Mouse (Mus musculus) brain, embryonic 14.5 days (tissue): ENCODE measurements around the gene Emp2. TPM values are rescaled to one million over a fixed set of nuclear protein-coding genes. Genes with fewer than 3 reads are reported as not detected.
"Not testable (repeated sequence)": the region's sequence is repeated elsewhere in the genome, so short reads cannot be mapped to it uniquely, and the experiment has no call there.

Experiments used
- DNase-seq: peaks from one replicate; pipeline ENCODE4 v3.0.0-alpha.2; 2011; ENCODE audit warnings: low read depth
- CTCF ChIP-seq: fragments of 200-500 bp; IDR thresholded peaks from 2 replicates; pipeline ENCODE4 v1.5.1; 2012; ENCODE audit warnings: inconsistent platforms, mild to moderate bottlenecking, moderate library complexity, borderline replicate concordance; ENCODE audit not compliant: insufficient read depth, insufficient read length; ENCODE audit errors: extremely low read depth
- POLR2A ChIP-seq: fragments of 200-500 bp; IDR thresholded peaks from 2 replicates; pipeline ENCODE4 v1.6.1; 2012; ENCODE audit warnings: mild to moderate bottlenecking, inconsistent platforms, borderline replicate concordance; ENCODE audit not compliant: poor library complexity, insufficient read depth, insufficient read length, severe bottlenecking; ENCODE audit errors: extremely low read depth
- polyA plus RNA-seq: library from polyadenylated mRNA; depleted of rRNA; stranded (reverse); fragments of >200 nt; gene quantifications from 2 replicates; pipeline ENCODE4 v1.2.3, GENCODE M21; 2012

Gene Emp2
- polyA plus RNA-seq, 1 experiment = 9.9 TPM

DNA sequence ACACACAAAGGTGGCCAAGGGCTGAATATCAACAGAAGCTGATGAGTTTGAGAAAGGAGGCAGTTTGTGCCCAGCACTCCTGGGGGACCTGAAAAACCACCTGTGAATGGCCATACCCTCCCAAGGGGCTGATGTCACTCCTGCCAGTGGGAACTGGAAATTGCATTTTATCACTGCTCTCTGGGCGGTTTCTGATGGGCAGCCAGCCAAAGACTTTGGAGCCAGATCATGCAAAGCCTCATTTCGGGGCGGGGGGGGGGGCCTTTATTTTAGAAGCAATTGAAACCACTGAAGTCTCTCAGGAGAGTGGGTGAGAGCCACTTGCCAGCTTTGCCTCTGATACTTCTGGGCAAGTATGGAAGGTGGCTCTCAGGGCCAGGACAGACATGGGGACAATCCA lies 7.7 kb downstream of the Emp2 start:
- TF ChIP-seq CTCF (no peak), POLR2A (no peak)
- peak; percentile 11 for DNase-seq

DNA sequence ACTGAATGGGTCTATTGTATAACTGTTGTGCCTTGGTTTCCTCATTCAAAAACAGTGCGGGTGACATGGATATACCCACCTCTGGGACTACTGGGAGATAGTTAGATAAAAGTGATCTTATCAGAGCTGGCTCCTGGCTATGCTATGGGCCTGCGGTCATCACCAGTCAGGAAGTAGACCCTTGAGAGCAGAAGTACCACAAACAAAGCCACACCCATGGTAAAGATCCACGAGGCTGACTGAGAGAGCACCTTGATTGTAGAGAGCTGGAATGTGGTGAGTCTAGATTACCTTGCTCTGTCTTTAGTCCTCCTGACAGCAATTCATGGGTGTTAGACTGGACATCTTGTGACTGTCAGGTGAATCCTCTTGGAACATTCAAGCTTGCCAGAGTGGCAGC lies 12.4 kb downstream of the Emp2 start:
- DNase-seq = no peak
- TF ChIP-seq CTCF (no peak), POLR2A (no peak)

DNA sequence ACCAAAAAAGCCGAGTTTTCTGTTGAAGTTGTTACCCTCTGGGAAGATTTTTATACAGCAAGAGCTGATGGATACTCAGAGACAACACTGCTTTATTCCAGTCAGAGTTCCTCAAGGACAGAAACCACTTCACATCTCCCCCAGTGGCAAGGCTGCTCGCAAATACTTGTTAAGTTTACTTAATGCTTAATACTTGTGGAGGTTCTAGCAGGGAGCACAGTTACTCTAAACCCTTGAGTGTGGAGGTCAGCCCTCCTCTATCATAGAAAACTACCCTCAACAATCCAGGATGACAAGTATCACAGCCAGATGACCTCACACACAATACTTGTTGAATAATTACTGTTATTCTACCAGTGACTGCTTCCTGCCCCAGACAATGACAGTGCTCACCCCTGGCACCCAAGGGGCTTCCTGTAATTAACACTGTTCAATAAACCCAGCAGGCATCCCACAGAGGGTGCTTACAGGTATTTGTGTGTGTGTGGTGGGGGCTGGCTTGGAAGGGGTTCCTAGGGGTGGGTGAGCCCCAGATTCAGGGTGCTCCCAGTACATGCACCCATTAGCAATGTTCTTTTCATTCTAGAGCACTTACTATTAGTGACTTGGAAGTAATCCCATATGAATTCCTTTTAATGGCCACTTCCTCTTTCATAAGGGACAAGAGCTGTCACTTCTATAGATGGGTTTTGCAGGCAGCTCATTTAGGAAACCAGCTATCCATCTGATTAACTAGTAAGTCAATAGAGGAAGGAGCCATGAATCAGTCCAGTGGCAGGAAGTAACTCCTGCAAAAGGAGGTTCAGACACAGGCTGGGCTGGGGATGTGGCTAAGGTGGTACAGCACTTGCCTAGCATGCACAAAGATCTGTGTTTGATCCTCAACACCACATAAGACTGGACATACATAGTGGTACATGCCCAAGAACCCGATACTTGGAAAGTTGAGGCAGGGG lies 13.3 kb downstream of the Emp2 start:
- no peak for TF ChIP-seq POLR2A
- no peak for TF ChIP-seq CTCF
- DNase-seq = no peak

- DNase-seq = no peak
- no peak for TF ChIP-seq POLR2A
Measured at GRCm38 (mm10) chr16:10299637-10300036, 14.1 kb downstream of the Emp2 start.

GRCm38 (mm10) chr16:10297696-10298644 lies 15.8 kb downstream of the Emp2 start:
- DNase-seq = peak; percentile 9
- TF ChIP-seq CTCF (no peak), POLR2A (no peak)

DNA sequence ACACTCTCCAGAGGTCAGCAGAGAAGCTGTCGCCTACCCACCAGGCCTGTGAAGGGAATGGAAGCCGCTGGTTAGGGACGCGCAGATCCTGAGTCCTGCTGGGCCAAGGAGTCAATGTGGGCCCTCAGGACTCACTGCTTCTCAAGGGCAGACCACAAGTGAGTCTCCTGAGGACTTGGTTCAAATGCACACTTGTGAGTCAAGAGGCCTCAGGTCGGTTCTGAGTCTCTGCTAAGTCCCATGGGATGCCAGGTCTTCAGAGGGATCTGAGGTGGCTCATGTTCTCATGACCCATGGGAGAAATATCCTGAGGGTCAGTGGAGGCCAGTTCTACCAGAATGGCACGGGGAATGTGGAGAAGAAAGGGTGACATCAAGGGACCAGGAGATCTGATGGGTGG lies 25.7 kb downstream of the Emp2 start:
- no peak for TF ChIP-seq POLR2A
- no peak for TF ChIP-seq CTCF

GRCm38 (mm10) chr16:10286513-10287268 lies 27.1 kb downstream of the Emp2 start:
- TF ChIP-seq POLR2A (no peak), CTCF (no peak)
- DNase-seq = no peak

More for the DNA sequence above, 25.7 kb downstream of the Emp2 start:
- no peak for DNase-seq

- TF ChIP-seq POLR2A (no peak), CTCF (no peak)
- DNase-seq = no peak
Measured at GRCm38 (mm10) chr16:10281890-10282289, 31.9 kb downstream of the Emp2 start.

DNA sequence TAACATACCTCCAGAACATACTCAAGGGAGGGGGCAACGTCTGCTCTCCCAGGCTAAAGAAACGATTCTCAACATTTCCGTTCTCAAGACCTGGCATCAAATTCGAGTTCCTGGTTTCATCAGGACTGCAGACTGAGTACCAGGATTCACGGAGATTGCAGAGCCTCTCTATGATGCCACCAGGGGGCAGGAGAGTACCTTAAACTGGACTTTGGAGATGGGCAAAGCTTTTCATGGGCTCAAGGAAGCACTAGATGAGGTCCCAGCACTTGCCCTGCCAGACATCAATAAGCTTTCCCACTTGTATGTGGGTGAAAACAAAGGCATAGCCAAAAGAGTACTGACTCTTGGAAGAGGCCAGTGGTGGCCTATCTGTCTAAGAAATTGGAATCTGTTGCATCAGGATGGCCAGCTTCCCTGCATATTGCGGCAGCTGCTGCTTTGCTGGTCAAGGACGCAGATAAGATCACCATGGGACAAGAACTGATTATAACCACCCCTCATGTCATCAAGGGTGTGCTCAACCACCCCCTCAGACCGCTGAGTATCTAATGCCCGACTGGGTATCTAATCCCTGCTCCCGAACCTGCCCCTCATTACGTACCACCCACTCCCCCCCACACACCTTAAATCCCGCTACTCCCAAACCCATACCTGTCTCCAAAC lies 33.3 kb downstream of the Emp2 start:
- TF ChIP-seq CTCF = peak; percentile 81
- no peak for TF ChIP-seq POLR2A
- peak; percentile 86 for DNase-seq

DNA sequence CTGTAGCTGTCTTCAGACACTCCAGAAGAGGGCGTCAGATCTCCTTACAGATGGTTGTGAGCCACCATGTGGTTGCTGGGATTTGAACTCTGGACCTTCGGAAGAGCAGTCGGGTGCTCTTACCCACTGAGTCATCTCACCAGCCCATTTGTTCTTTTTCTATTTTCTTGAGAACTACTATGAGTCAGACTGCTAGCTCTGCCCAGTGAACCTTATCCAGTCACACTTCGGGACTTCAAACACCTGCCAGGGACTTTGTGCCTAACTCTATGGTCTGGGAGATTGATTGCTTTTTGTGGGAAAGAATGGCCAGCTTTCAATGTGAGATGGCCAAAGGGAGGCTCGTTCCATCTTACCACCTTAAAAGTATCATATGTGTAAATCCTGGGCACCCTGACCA lies 37.0 kb downstream of the Emp2 start:
- not testable (repeated sequence) for DNase-seq
